ENCODE assay signal across 8 mouse cellular contexts in the genomic region with DNA sequence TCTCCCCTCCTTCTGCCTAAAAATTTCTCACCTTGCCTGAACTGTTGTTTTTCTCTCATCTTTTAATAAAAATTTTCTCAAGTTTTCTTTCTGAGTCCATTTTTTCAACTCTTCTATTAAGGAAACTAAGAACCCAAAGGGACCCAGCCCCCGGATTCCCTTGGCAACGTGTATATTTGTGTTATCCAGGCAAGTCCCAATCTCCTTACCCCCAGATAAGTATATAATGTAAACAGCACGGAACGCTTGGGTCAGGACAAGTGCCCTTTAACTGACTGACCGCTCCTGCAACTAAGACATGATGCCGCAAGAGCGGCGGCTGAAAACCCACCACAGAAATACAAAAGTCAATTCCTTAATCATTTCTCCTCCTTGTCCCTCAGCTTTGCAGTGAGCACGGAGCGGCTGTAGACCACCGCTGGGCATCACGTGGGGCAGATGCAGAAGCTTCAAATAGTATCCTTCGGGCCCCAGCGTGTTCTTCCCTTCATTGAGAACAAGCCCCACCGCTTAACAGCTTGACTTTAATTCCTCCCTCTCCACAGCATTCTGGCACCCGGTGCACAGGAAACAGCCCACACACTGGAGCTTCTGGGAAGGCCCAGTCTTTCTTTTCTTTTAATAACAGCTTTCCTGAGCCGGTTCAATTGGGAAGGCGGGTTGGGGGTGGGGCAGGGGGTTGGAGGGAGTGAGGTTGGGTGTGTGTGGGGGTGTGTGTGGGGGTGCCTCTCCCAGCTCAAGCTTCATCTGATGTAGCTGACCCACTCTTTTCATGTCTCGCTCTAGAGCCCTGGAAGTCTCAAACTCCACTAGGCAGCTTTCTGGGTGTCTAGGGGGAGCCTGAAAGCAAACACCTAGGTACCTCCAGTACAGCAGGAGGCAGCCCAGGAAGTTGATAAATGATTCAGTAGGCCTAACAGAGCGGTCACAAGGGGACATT.
DNase-seq lines count a peak whose midpoint lies in the region; ATAC-seq lines count a peak whose summit lies in the region.

No protein-coding gene starts in this region.

- no peaks in the 10 kb centered on the region for H3K36me3 ChIP-seq in intestine, embryonic 14.5 days (ENCODE audit: control insufficient read depth, insufficient read depth, low read length)
- no peaks in the 10 kb centered on the region for H3K36me3 ChIP-seq in liver, embryonic 11.5 days (ENCODE audit: control insufficient read depth, insufficient read depth, low read length)

- no peaks in the 10 kb centered on the region for H3K9me3 ChIP-seq in intestine, embryonic 14.5 days (ENCODE audit: control insufficient read depth, low read length)
- H3K9me3 ChIP-seq in liver, embryonic 11.5 days (ENCODE audit: control insufficient read depth, low read length) = no peaks in the 10 kb centered on the region

- H3K4me1 ChIP-seq in intestine, embryonic 14.5 days (replicated peaks; ENCODE audit: control insufficient read depth, insufficient read depth, low read length) = peaks cover 7% of the 10 kb centered on the region; the same call in 1 of the 2 replicates
- no peaks in the 10 kb centered on the region for H3K4me1 ChIP-seq in liver, embryonic 11.5 days (replicated peaks; ENCODE audit: control insufficient read depth, insufficient read depth, low read length)

- ATAC-seq in intestine, embryonic 14.5 days (replicated peaks; ENCODE audit: low FRiP score, low TSS enrichment, low read depth) = no peak
- ATAC-seq in liver, embryonic 11.5 days (replicated peaks; ENCODE audit: low FRiP score) = peak; percentile 31; the same call in 1 of the 2 replicates

- H3K4me3 ChIP-seq in intestine, embryonic 14.5 days (ENCODE audit: low read depth, low read length) = no peak overlapping the region
- H3K4me3 ChIP-seq in liver, embryonic 11.5 days (ENCODE audit: low read depth, low read length) = no peak overlapping the region

- H3K27me3 ChIP-seq in intestine, embryonic 14.5 days (replicated peaks; ENCODE audit: control insufficient read depth, insufficient read depth, low read length) = no peaks in the 10 kb centered on the region
- no peaks in the 10 kb centered on the region for H3K27me3 ChIP-seq in liver, embryonic 11.5 days (replicated peaks; ENCODE audit: control insufficient read depth, insufficient read depth, low read length)

- peak overlapping the region; percentile 11 for H3K4me2 ChIP-seq in intestine, embryonic 14.5 days (ENCODE audit: low read length)
- no peak overlapping the region for H3K4me2 ChIP-seq in liver, embryonic 11.5 days

- DNase-seq in left cerebral cortex, adult 18-20 months (ENCODE audit: low spot score in 2 of 2) = peak; percentile 42 to 60
- no peak for DNase-seq in left cerebral cortex, adult 11 months (ENCODE audit: low spot score)
- peak; percentile 30 to 38 for DNase-seq in frontal cortex, postnatal 10 days (ENCODE audit: low spot score in 2 of 2)
- no peak for DNase-seq in intestine, embryonic 14.5 days (ENCODE audit: low spot score)
- peak; percentile 34 for DNase-seq in liver, embryonic 11.5 days (ENCODE audit: low spot score)
- DNase-seq in right cerebral cortex, adult 2 months (ENCODE audit: low spot score in 2 of 2) = peak; percentile 36 to 59
- DNase-seq in thymus, postnatal 0 days (ENCODE audit: low spot score) = no peak
- DNase-seq in gastrocnemius, postnatal 25 days = no peak

- WGBS in intestine, embryonic 14.5 days = 14% methylated on average over 20 of the region's 20 CpGs
- WGBS in liver, embryonic 11.5 days = 42% methylated on average over 20 of the region's 20 CpGs

- H3K27ac ChIP-seq in intestine, embryonic 14.5 days (ENCODE audit: low read depth) = 0 out of 2 replicates have a peak overlapping the region, but pooled peaks have one; percentile 11
- no peak overlapping the region; the same call in 1 of the 2 replicates for H3K27ac ChIP-seq in liver, embryonic 11.5 days (ENCODE audit: low read depth, low read length)

- H3K9ac ChIP-seq in intestine, embryonic 14.5 days (ENCODE audit: low read length) = no peak overlapping the region
- no peak overlapping the region; the same call in 1 of the 2 replicates for H3K9ac ChIP-seq in liver, embryonic 11.5 days (ENCODE audit: low read depth, low read length)

Comparison
In these comparisons a context has a peak if more than half of its experiments do, and no peak if none do; other contexts are left out.
1. DNase-seq: peak in left cerebral cortex, adult 18-20 months (2 of 2), frontal cortex, postnatal 10 days (2 of 2), liver, embryonic 11.5 days (single experiment) and right cerebral cortex, adult 2 months (2 of 2); none in left cerebral cortex, adult 11 months (single experiment), intestine, embryonic 14.5 days (single experiment), thymus, postnatal 0 days (single experiment) and gastrocnemius, postnatal 25 days (single experiment).